Mouse (Mus musculus) heart, adult 11 months (tissue): Measurements from ENCODE around the gene Islr.
A peak's percentile ranks its signal among the peaks of the same experiment; 100 is the strongest.

ENCODE experiments used
- DNase-seq: peaks from one replicate; pipeline ENCODE4 v3.0.0; 2022

The Islr gene

GRCm38 (mm10) chr9:58196610-58197567 is 7.2 kb downstream of the Islr start:
- peak; percentile 80 for DNase-seq

- DNase-seq = peak; percentile 71
Observed at GRCm38 (mm10) chr9:58196141-58196540, 8.0 kb downstream of the Islr start.

GRCm38 (mm10) chr9:58195671-58196070 is 8.4 kb downstream of the Islr start:
- DNase-seq = peak; percentile 61

- peak; percentile 76 for DNase-seq
Observed at GRCm38 (mm10) chr9:58194222-58194621, 9.9 kb downstream of the Islr start.

GRCm38 (mm10) chr9:58184456-58184855 is 19.6 kb downstream of the Islr start:
- peak; percentile 49 for DNase-seq

- DNase-seq = peak; percentile 52
Observed at GRCm38 (mm10) chr9:58179390-58179789, 24.7 kb downstream of the Islr start.

- peak; percentile 77 for DNase-seq
Observed at GRCm38 (mm10) chr9:58177165-58177564, 26.9 kb downstream of the Islr start.

- peak; percentile 71 for DNase-seq
Observed at GRCm38 (mm10) chr9:58175745-58176487, 28.2 kb downstream of the Islr start.

- peak; percentile 70 for DNase-seq
Observed at GRCm38 (mm10) chr9:58174818-58175251, 29.3 kb downstream of the Islr start.

- peak; percentile 75 for DNase-seq
Observed at GRCm38 (mm10) chr9:58172863-58173262, 31.2 kb downstream of the Islr start.

- no peak for DNase-seq
Observed at GRCm38 (mm10) chr9:58169426-58169825, 34.7 kb downstream of the Islr start.

GRCm38 (mm10) chr9:58168880-58169279 is 35.2 kb downstream of the Islr start:
- DNase-seq = no peak

- peak; percentile 54 for DNase-seq
Observed at GRCm38 (mm10) chr9:58165779-58166178, 38.3 kb downstream of the Islr start.

GRCm38 (mm10) chr9:58163146-58163545 is 41.0 kb downstream of the Islr start:
- DNase-seq = peak; percentile 88

- peak; percentile 76 for DNase-seq
Observed at GRCm38 (mm10) chr9:58162173-58162572, 41.9 kb downstream of the Islr start.

- DNase-seq = peak; percentile 86
Observed at GRCm38 (mm10) chr9:58160315-58160714, 43.8 kb downstream of the Islr start.

GRCm38 (mm10) chr9:58159855-58160254 is 44.3 kb downstream of the Islr start:
- peak; percentile 96 for DNase-seq

- peak; percentile 99 for DNase-seq
Observed at GRCm38 (mm10) chr9:58158541-58159311, 45.4 kb downstream of the Islr start.

GRCm38 (mm10) chr9:58157838-58158237 is 46.3 kb downstream of the Islr start:
- peak; percentile 93 for DNase-seq

GRCm38 (mm10) chr9:58156819-58157560 is 47.1 kb downstream of the Islr start:
- peak; percentile 93 for DNase-seq

GRCm38 (mm10) chr9:58155366-58155765 is 48.7 kb downstream of the Islr start:
- peak; percentile 95 for DNase-seq

GRCm38 (mm10) chr9:58153095-58153494 is 51.0 kb downstream of the Islr start:
- DNase-seq = peak; percentile 93
